In the genomic region with DNA sequence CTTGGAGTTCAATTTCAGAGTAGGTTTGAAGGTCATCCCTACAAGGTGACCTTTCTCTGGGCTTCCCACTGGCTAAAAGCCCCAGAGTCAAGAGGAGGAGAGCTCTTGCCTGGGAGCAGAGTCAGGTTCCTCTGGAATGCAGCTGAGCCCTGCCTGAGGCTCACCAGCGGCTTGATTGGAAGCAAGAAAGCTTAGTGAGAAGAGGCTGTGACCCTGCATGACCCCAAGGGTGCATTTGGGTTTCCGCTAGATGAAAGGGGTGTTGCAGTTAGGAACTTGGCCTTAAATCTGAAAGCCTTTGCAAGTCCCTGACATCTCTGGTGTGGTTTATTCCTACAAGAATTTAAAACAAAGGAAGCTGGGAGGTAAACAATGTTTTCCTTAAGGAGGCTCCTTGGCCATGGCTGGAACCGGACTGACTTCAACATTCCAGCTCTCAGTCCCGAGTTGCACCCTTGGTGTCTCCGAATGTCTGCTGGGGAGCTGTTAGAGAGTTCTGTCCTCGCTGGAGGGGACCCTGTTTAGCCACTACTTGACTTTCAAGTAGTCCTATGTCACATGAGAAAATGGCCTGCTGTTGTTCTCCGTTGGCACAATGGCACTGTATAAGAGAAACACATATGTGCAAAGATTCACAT, we compare ENCODE assay signal across 13 mouse cellular contexts. TPM values are rescaled to one million over a fixed set of nuclear protein-coding genes. Genes with fewer than 3 reads are reported as not detected.
DNase-seq lines count a peak whose midpoint lies in the region; ATAC-seq and TF ChIP-seq lines count a peak whose summit lies in the region.
"Had no signal": no experiment of that assay in that cellular context is flagged by ENCODE, and none has a peak within 500 bp of the region (broad histone marks: within the 10 kb centered on the region; RNA-seq: fewer than 3 reads in every experiment).

No protein-coding gene starts in this region.

- H3K9me3 ChIP-seq in embryonic facial prominence, embryonic 11.5 days (replicated peaks; ENCODE audit: control insufficient read depth, low read length): no peaks in the 10 kb centered on the region
- no peaks in the 10 kb centered on the region for H3K9me3 ChIP-seq in stomach, postnatal 0 days (ENCODE audit: control insufficient read depth, low read length)
- H3K9me3 ChIP-seq: embryonic facial prominence, embryonic 13.5 days; liver, embryonic 13.5 days; midbrain, embryonic 12.5 days had no signal

- DNase-seq in kidney, postnatal 10 days: peak; percentile 30
- no peak for DNase-seq in kidney, adult 18-20 months
- peak; percentile 38 for DNase-seq in embryonic facial prominence, embryonic 11.5 days (ENCODE audit: low spot score)
- peak; percentile 46 for DNase-seq in lung, postnatal 25 days (ENCODE audit: low spot score)
- DNase-seq in stomach, postnatal 0 days (ENCODE audit: low spot score): no peak
- no peak for DNase-seq in thymus, adult 2 months
- DNase-seq: cerebellum, adult 9-10 months; liver, embryonic 13.5 days; thymus, postnatal 14 days had no signal

- WGBS in embryonic facial prominence, embryonic 11.5 days: 55% methylated on average over 7 of the region's 7 CpGs
- WGBS in stomach, postnatal 0 days: 42% methylated on average over 7 of the region's 7 CpGs
- 91% methylated on average over 7 of the region's 7 CpGs for WGBS in thymus, adult 2 months

- TF ChIP-seq CTCF in cortical plate, adult 2 months (IDR thresholded peaks at IDR 0.05; ENCODE audit: extremely low read depth, insufficient read depth, low read length): no peak
- TF ChIP-seq CTCF in stomach, postnatal 0 days (IDR thresholded peaks at IDR 0.05; ENCODE audit: low read depth): no peak
- TF ChIP-seq CTCF in thymus, adult 2 months (IDR thresholded peaks at IDR 0.05; ENCODE audit: borderline replicate concordance, control insufficient read depth, extremely low read depth, insufficient read depth, low read length, poor library complexity): no peak

- H3K4me3 ChIP-seq in cortical plate, adult 2 months (ENCODE audit: insufficient read depth, low read length): no peak overlapping the region
- no peak overlapping the region for H3K4me3 ChIP-seq in embryonic facial prominence, embryonic 11.5 days (ENCODE audit: low read depth, low read length)
- no peak overlapping the region for H3K4me3 ChIP-seq in stomach, postnatal 0 days (ENCODE audit: low read depth, low read length)
- no peak overlapping the region for H3K4me3 ChIP-seq in thymus, adult 2 months (ENCODE audit: control insufficient read depth, insufficient read depth, low read length)
- H3K4me3 ChIP-seq: embryonic facial prominence, embryonic 13.5 days; liver, embryonic 13.5 days; midbrain, embryonic 12.5 days had no signal

- no peak overlapping the region for H3K4me2 ChIP-seq in embryonic facial prominence, embryonic 11.5 days (ENCODE audit: low read depth, low read length)
- H3K4me2 ChIP-seq in stomach, postnatal 0 days (replicated peaks; ENCODE audit: low read depth): no peak overlapping the region
- H3K4me2 ChIP-seq: embryonic facial prominence, embryonic 13.5 days; liver, embryonic 13.5 days; midbrain, embryonic 12.5 days had no signal

- H3K4me1 ChIP-seq in cortical plate, adult 2 months (ENCODE audit: control insufficient read depth, insufficient read depth, low read length): no peaks in the 10 kb centered on the region
- H3K4me1 ChIP-seq in embryonic facial prominence, embryonic 11.5 days (ENCODE audit: control insufficient read depth, insufficient read depth, low read length): no peaks in the 10 kb centered on the region
- H3K4me1 ChIP-seq in stomach, postnatal 0 days (replicated peaks; ENCODE audit: control insufficient read depth, insufficient read depth): no peaks in the 10 kb centered on the region
- no peaks in the 10 kb centered on the region for H3K4me1 ChIP-seq in thymus, adult 2 months (replicated peaks; ENCODE audit: control insufficient read depth, insufficient read depth, low read length)
- H3K4me1 ChIP-seq: liver, embryonic 13.5 days; midbrain, embryonic 12.5 days had no signal

- no peaks in the 10 kb centered on the region for H3K36me3 ChIP-seq in embryonic facial prominence, embryonic 11.5 days (replicated peaks; ENCODE audit: control insufficient read depth, insufficient read depth, low read depth, low read length)
- H3K36me3 ChIP-seq in stomach, postnatal 0 days (ENCODE audit: control insufficient read depth, insufficient read depth, low read length): no peaks in the 10 kb centered on the region
- H3K36me3 ChIP-seq in thymus, adult 2 months (ENCODE audit: control insufficient read depth, insufficient read depth, low read length): no peaks in the 10 kb centered on the region
- H3K36me3 ChIP-seq: embryonic facial prominence, embryonic 13.5 days; liver, embryonic 13.5 days; midbrain, embryonic 12.5 days had no signal

- TF ChIP-seq EP300 in stomach, postnatal 0 days (optimal IDR thresholded peaks at IDR 0.05): no peak

- no peak for TF ChIP-seq POLR2A in cortical plate, adult 2 months (IDR thresholded peaks at IDR 0.05; ENCODE audit: extremely low read depth, insufficient read depth, low read length)
- no peak for TF ChIP-seq POLR2A in thymus, adult 2 months (IDR thresholded peaks at IDR 0.05; ENCODE audit: control insufficient read depth, extremely low read depth, insufficient read depth, low read length, poor library complexity)

- H3K27me3 ChIP-seq in embryonic facial prominence, embryonic 11.5 days (ENCODE audit: control insufficient read depth, insufficient read depth, low read length): no peaks in the 10 kb centered on the region
- no peaks in the 10 kb centered on the region for H3K27me3 ChIP-seq in stomach, postnatal 0 days (ENCODE audit: control insufficient read depth, insufficient read depth, low read length)
- H3K27me3 ChIP-seq in thymus, adult 2 months (ENCODE audit: control insufficient read depth, insufficient read depth, low read length): no peaks in the 10 kb centered on the region
- H3K27me3 ChIP-seq: embryonic facial prominence, embryonic 13.5 days; liver, embryonic 13.5 days; midbrain, embryonic 12.5 days had no signal

- H3K9ac ChIP-seq in embryonic facial prominence, embryonic 11.5 days (replicated peaks; ENCODE audit: low read length): no peak overlapping the region
- no peak overlapping the region for H3K9ac ChIP-seq in stomach, postnatal 0 days (ENCODE audit: low read length)
- H3K9ac ChIP-seq: embryonic facial prominence, embryonic 13.5 days; liver, embryonic 13.5 days; midbrain, embryonic 12.5 days had no signal

- ATAC-seq in embryonic facial prominence, embryonic 11.5 days (replicated peaks; ENCODE audit: insufficient number of reproducible peaks, low FRiP score, low TSS enrichment, low read depth): no peak
- no peak for ATAC-seq in stomach, postnatal 0 days (ENCODE audit: low FRiP score, low TSS enrichment)
- ATAC-seq: hindbrain, postnatal 0 days had no signal

- H3K27ac ChIP-seq in cortical plate, adult 2 months (ENCODE audit: insufficient read depth, low read length): peak overlapping the region; percentile 37; the same call in 1 of the 2 replicates
- H3K27ac ChIP-seq in embryonic facial prominence, embryonic 11.5 days (replicated peaks; ENCODE audit: low read depth, low read length): no peak overlapping the region
- H3K27ac ChIP-seq in stomach, postnatal 0 days (replicated peaks): no peak overlapping the region
- H3K27ac ChIP-seq in thymus, adult 2 months (ENCODE audit: control insufficient read depth, insufficient read depth, low read length): no peak overlapping the region
- H3K27ac ChIP-seq: embryonic facial prominence, embryonic 13.5 days; hindbrain, postnatal 0 days; liver, embryonic 13.5 days; midbrain, embryonic 12.5 days had no signal

RNA-seq across cellular contexts. Expression of a gene that starts 8.6 kb away (rescaled TPM):
- polyA plus RNA-seq in cortical plate, adult 2 months (2012; rRNA removed): 6.2 and 6.8 TPM in 2 replicates
- polyA plus RNA-seq in embryonic facial prominence, embryonic 11.5 days (2014; fragmentation: Nextera tagmentation; extraction: Ambion mirVana): 18.6 and 19.5 TPM in 2 replicates
- 11.2 and 13.0 TPM in 2 replicates for polyA plus RNA-seq in stomach, postnatal 0 days (2015; fragmentation: Nextera tagmentation; extraction: Ambion mirVana)
- 0.08 and 0.10 TPM in 2 replicates for polyA plus RNA-seq in thymus, adult 2 months (2012; rRNA removed)

Comparison
In these comparisons a context has a peak if more than half of its experiments do, and no peak if none do; other contexts are left out.
1. DNase-seq: peak in kidney, postnatal 10 days (single experiment), embryonic facial prominence, embryonic 11.5 days (single experiment) and lung, postnatal 25 days (single experiment); none in kidney, adult 18-20 months (single experiment), stomach, postnatal 0 days (single experiment) and thymus, adult 2 months (single experiment).